Mouse (Mus musculus): ENCODE measurements around the gene Lrrc14b.

Lrrc14b gene

DNA sequence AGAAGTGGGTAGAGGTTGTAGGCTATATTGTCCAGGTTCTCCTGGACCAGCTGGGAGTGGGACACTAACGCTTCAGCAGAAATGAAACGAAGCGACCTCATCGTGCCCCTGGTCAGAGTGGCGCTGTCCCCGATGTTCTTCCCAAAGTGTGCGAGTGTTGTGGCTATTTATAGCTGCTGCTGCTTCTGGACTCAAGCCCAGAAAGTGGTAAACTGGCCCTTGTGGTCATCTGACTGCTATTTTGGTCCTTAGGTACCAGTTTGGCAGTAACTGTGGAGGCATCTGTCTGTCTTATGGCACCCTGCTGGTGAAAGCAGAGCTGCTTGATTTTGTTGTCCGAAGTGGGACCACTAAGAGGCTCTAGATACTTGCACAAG, at the start of gene Lrrc14b:
Lrrc14b (minus strand) TSS at position 147 of the 377 bp plus-strand sequence.
- DNase-seq (ENCODE audit: low read depth, low spot score) = no peak

DNA sequence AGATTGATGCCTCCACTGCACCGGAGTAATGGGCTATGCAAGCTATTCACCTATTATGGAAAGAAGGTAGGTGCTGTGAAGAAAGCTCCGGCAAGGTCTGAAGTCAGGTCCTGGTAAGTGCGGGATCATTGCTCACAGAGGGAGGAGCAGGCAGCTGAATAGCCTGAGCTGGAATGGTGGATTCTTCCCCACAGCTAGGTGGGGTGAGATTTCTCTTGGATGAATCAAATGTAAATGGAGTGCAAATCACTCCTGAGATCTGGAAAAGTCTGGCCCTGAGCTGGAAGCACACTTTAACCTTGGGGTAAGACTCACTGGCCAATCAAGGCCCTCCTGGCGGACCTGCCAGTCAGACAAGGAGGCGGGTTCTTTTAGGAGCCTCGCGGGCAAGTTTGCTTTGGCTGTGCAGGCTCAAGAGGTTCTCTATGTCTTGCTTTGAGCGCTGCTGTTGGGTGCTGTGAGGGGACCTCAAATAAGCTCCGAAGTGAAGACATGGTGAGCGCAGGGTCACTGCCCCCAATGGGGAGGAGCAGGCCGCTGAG, 35.6 kb upstream of the Lrrc14b start, which contains the start of gene Ftl1-ps1:
Ftl1-ps1 (plus strand) TSS at position 397 of the 542 bp plus-strand sequence.
- no peak for DNase-seq (ENCODE audit: low read depth, low spot score)

DNA sequence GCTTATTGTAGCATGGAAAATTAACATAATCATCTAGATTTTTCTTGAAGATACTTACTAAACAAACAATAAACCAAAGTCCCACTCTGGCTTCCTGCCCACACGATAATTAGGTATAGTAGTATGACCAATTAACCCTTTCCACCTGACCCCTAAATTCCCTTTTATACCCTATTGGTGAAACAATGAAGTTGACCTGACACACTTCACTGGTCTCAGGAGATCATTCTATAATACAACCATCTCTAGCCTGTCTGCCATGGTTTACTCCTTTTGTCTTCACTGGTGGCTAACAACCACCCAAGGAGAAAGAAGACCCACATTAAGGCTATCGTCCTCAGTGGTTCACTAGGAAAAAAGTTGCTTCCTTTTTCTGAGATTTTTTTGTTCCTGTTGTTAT, 27.4 kb upstream of the Lrrc14b start:
- DNase-seq (ENCODE audit: low read depth, low spot score) = no peak

DNA sequence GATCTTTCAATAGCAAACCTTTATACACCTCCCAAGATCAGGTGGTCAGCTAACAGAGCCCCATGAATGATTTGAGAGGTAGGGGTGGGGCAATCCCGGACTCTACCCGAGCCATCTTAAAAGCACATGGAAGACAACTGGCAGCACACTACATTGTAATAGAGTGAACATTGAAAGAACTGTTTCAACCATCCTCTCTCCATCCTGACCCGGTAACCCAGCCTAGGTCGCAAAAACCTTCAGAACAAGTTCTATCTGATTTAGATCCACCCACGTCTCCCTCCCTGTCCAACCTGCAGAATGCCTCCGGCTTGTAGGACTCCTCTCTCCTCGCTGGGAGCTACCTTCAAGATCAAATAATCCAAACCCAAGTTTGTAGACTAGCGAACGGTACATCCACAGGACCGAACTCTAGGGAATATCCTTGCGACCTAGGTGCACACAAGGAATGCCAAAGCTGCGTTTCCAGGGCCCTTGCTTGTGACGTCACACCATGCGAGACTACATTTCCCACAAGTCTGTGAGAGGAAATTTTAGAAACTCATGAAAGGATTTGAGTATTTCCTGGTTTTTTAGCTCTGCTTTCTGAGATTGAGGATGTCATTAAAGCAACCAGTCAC, 26.7 kb upstream of the Lrrc14b start, which contains the start of gene Zfp72:
Zfp72 (minus strand) TSS at position 466 of the 620 bp plus-strand sequence.
- DNase-seq (ENCODE audit: low read depth, low spot score) = peak; percentile 88

DNA sequence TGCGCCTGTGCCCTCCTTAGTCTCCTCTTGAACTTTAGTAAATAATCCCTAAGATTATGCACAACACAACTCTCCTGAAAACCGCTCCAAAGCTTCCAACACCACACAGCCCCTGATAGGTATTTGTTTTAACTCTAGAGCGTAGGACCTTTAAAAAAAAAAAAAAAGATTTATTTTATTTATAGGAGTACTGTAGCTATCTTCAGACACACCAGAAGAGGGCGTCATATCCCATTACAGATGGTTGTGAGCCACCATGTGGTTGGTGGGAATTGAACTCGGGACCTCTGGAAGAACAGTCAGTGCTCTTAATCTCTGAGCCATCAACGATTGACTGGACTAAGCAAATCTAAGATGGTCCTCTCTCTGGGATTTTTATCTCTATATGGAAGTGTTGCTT, 25.9 kb upstream of the Lrrc14b start:
- no peak for DNase-seq (ENCODE audit: low read depth, low spot score)

DNA sequence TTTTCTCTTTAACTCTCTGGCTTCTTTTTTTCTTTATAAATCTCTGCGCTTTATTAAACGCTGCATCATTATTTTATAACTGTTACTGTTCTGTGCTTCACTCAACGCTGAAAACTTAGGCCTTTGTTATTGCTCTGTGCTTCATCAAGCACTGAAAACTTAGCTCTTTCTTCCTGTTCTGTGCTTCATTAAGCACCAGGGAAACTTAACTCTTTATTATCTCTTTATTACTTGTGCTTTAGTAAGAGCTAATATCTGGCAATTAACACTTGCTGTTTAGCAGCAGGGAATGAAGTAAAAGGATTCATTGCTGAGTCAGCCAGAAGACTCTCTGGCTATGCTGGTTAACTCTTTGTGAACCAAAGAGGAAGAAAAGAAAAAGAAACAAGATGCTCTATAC, 18.5 kb upstream of the Lrrc14b start:
- no peak for DNase-seq (ENCODE audit: low read depth, low spot score)

DNA sequence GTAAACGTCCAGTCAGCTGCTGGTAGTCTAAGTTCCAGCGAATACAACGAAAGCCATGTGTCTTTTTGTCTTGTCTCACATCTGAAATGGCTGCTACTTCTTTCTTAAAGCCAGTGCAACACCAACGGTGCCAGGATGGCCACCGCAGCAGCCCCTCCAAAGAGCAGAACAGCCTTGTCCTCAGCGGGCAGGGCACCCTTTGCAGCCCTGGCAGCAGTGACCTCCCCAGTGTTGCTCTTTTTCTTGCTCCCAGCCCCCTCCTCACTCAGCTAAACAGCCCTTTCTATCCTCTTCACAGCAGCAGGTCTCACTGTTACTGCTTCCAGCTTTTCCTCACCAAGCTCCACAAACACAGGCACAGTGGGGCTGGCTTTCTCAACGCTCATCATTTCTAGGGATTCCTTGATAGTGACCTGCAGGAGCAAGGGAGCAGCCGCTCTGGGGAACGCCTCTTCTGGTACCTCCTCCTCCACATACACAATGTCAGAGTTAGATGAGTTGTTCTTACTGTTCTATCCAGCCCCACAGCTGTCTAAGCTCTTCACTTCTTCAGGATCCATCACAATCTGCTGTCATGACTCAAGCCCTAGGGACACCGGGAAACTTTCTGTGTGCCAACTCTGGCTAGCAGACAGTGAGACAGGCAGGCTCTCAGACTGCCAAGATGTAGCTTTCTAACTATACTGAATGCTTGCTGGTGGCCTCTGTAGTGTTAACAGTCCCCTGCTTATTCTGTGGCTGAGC, 17.9 kb upstream of the Lrrc14b start:
- no peak for DNase-seq (ENCODE audit: low read depth, low spot score)

DNA sequence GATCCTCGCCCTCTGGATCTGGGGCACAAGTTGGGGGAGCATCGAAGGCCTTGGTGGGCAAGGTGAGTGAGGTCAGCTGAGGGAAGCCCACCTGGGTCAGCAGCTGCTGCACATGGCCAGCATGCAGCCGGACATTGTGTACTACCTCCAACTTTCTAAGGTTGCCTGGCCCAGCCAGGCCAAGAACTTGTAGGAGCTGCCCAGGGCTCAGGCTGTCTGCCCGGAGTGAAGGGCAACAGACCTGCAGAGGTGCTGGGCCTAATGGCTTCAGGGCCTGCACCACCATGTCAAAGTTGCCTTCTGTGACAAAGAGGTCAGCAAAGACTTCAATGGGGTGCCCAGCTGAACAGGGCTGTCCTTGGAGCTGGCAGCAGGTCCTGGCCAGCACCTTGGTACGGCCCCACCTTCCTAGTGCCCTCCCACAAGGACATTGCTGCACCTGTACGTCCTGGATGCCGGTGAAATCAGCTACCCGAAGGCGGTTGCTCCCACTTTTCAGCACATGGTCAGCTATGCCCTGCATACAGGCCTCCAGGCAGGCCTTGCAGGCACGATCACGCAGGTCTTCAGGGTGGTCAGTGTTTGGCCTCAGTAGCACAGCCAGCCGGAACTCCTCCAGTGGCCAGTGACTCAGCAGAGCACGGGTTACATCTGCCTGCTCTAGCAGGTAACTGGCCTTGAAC, 488 bp downstream of the Lrrc14b start:
- DNase-seq (ENCODE audit: low read depth, low spot score) = no peak

DNA sequence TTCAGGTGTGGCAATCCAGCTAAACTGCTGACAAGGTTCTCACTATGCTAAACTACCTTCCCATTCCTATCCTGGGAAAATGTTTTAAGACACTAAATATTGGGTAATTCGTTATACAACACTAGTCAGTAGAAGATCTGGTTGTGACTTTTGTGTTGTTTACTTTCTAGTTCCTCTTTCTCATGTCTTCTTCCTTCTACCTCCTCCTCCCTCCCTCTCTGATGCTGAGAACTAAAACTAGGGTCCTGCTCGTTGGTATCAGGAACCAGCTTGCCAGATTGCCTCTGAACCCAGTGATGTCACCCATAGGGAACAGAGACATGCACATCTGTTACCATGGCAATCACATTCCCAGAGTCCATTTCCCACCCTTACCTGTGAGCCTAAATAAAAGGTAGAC, 1.6 kb downstream of the Lrrc14b start:
- no peak for DNase-seq (ENCODE audit: low read depth, low spot score)

DNA sequence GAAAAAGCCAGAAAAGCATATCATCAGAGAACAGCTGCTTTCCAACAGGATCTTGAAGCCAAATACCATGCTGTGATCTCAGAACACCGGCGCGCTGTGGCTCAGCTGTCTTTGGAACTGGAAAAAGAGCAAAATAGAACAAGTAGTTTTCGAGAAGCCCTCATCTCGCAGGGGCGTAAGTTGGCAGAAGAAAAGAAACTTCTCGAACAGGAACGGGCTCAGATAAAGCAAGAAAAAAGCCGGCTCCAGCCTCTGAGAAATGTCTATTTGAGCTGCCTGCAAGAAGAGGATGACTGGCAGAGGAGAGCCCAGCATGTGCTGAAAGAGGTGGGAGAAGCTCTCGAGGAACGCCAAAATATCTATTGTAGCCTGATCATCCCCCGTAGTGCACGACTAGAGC, 7.3 kb downstream of the Lrrc14b start:
- DNase-seq (ENCODE audit: low read depth, low spot score) = peak; percentile 15

DNA sequence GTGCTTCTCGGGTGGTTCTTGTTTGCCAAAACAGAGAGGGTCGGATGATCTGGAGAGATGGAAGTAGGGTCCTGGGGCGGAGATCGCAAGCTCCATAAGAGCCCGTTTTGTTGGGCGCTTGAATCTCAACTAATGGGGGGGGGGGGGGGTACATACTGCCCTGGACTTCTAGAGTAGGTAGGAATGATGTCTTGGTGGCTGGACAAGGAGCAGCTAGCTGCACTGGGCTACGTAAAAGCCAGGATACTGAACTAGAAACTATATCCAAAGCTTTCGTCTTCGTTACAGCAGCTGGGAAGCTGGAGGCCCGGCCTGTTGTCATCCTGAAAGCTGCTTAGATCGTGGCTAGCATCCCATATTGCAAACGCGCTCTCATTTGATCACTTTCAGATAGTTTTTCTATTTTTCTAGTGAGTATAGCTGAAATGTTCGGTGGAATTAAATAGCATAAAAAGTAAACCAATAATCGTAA, 13.3 kb downstream of the Lrrc14b start:
- no peak for DNase-seq (ENCODE audit: low read depth, low spot score)

DNA sequence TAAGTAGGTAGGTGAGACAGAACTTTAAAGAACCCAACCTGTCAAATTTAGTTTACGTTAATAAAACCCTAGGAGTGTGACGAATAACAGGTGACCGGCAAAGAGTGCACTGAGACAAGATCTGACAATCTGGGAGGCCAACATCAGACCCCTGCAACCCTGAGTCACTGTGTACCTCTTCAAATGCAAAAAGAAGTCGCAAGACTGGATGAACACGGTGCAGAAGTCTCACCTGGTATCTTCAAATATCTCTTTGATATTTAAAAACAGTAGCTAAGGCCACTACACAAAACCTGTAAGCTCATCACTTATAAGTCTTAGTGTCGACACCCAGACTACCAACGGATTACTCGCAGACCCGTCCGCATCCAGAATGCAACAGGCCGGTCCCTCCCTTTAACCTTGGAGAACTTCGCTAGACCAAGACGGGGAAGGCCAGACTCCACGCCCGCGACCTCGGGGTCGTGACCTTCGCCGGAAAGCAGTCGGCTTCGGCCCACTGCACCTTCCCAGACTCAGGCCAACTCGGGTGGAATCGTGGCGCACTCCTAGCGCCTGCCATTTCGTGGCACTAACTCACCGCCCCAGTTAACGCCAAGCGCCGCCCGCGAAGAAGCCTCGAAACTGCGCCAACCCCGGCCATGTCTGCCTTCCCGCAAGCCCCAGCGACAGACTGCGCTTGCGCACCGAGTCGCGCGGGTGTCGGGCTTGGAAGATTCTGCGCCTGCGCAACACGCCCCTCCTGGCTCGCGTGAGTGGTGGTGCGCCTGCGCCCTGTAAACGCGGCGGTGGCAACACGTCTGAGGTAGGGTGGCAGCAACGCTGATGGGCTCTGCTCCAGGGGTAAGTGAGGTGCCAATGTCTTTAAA, 14.0 kb downstream of the Lrrc14b start, which contains the start of the genes Sdha and Ccdc127:
Sdha (minus strand) TSS at position 715 of the 869 bp plus-strand sequence.
Ccdc127 (plus strand) TSS at position 744 of the 869 bp plus-strand sequence.
- peak; percentile 90 for DNase-seq (ENCODE audit: low read depth, low spot score)

DNA sequence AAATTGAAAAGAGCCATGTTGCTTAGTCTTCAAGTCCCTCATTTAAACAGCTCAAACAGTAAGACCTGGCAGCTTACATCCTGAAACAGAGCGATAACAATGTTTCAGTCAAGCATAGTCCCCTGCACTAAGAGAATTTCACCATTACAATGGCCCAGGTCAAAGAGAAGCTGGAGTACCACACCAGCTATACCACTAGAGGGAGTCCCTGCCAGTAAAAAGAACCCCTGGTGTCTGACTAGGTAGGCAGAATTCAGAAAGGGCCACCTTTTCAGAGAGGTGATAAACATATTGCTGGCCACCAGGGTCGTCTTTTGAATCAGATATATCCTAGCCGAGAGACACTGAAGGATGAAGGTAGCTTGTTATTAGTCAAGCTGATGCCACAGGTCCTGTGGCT, 22.8 kb downstream of the Lrrc14b start:
- no peak for DNase-seq (ENCODE audit: low read depth, low spot score)

DNA sequence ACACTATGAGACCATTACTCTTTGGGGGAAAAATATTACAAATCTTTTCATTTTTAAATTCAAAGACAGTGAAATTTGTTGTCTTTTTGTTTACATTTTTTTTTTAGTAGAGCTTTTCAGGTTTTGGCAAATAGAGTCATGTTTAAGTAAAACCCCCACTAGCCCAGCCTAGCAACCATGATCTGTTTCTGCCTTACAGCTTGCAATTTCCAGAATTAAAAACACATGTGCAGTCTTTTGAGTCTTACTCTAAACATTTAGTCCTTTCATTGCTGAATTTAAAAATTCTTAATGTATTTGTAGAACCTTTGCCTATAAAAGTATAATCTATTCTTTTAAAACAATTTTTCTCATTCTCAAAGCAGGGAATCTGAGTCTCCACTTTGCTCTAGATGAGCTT, 34.5 kb downstream of the Lrrc14b start:
- no peak for DNase-seq (ENCODE audit: low read depth, low spot score)

DNA sequence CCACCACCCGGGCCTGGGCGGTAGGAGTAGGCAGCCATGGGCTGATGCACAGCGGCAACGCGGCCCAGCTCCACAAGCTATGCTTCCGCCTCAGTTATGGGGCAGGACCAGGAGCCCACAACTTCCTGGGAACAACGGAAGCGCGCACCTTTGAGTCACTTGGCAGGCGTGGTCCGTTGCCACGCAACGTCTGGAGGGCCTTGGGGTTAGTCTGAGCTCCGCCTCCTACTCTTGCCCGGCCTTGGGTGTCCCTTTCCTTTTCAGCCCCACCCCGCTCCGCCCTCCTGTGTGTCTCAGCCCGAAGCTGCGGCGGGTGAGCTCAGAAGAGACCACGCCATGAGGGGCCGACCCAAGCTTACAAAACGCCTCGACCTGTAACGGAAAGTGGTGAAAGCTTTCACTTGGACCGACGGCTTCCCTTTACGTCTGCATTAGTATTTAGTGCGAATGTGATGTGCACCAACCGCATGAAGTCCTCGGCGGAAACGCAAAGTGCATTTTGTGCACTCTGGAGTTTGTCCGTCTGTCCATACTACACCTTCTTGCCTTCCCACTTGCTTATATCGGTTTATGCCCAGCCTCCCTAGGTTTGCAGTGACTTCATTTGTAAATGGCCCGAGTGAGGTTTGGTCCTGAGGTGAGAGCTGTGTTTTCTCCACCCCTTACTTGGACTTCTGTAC, 46.5 kb downstream of the Lrrc14b start, which contains the start of gene Pdcd6:
Pdcd6 (minus strand) TSS at position 411 of the 680 bp plus-strand sequence.
- peak; percentile 93 for DNase-seq (ENCODE audit: low read depth, low spot score)

DNA sequence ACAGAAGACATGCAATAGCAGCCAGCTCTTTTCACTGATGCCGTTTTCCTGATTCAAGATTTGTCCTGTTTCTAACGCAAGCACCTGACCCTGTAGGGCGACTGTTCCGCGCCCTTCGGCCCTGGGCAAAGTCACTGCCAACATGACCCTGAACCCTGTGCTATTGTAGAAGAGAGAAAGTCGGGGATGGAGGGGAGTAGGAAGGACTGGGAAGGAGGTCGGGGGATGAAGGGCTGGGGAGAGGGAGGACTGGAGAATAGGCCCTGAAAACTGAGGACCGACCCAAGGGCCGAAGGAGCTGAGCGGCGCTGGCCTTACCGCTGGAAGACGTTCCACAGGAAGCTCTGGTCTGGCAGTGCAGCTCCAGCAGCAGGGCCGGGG, 47.0 kb downstream of the Lrrc14b start:
- DNase-seq (ENCODE audit: low read depth, low spot score) = peak; percentile 15

DNA sequence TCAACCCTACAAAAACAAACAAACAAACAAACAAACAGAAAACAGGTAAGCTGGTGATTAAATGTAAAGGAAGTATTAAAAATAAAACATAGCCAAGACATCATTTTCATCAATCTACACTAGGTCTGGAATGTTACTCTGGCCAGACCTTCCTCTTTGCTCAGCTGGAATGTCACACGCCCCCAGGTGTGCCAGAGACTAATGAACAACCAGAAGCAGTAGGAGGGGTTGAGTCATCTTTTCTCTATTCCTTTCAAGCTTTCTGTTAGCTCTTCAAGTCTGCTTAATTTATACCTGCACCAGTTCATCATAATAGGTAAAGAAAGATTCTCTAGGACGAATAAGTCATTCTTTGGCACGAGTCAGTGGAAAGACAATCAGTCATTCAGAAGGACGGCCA, 47.4 kb downstream of the Lrrc14b start:
- DNase-seq (ENCODE audit: low read depth, low spot score) = no peak

DNA sequence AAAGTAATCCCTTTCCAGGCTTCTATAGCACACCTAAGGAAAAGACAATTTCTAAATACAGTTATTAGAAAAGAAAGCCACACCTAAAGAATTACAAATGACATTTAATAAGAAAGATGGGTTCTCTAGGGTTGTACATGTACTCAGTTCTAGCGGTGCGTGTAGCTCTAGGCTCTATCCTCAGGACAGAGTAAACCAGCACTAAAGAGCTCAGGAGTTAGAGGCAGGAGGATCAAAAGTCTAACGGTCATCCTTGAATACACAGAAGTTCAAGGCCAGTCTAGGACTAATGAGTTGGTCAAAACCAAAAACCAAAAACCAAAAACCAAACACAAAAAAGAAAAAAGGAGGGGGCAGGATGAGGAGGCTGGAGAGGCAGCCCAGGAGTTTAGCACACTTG, 49.2 kb downstream of the Lrrc14b start:
- DNase-seq (ENCODE audit: low read depth, low spot score) = no peak
